Mouse (Mus musculus) CH12F3 (cell line): ENCODE measurements around the gene Spryd3.

Source experiments
- in situ Hi-C: fragments of 300-500 bp; cut with MboI; formaldehyde crosslinking; loops from 2 replicates; pipeline ENCODE4 v1.14.3; 2020; ENCODE audit warnings: low sequenced_read_pairs

Gene Spryd3

DNA sequence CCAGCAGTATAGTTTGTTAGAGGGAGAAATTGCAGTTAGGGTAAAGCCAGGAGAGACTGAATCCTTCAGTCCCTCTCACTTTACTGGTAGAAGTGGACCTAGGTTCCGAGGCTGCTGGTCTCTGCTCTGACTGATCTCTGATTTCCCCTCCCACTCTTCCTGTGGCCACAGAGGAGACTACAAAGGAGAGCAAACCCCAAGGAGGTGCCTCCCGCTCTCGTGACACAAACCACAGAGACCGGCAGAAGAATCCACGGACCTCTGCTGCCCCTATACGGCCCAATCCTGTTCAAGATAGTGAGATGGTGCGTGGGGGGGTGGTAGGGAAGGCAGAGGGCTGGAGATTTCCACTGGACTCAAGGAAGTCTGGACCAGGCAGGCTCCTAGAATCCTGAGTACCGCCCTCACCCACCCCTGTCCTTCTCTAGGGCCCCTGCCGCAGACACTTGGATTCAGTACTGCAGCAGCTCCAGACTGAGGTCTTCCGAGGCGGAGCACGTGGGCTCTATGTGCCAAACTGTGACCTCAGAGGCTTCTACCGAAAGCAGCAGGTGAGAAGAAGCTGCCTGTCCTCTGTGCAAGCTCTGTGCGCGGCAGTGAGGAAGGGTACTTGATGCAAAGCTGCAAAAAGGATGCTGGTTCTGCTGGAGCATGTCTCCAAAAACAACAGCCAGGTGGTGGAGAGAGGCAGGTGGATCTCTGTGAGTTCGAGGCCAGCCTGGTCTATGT is 11.8 kb upstream of the Spryd3 start:
- in situ Hi-C loops = no loop called here

DNA sequence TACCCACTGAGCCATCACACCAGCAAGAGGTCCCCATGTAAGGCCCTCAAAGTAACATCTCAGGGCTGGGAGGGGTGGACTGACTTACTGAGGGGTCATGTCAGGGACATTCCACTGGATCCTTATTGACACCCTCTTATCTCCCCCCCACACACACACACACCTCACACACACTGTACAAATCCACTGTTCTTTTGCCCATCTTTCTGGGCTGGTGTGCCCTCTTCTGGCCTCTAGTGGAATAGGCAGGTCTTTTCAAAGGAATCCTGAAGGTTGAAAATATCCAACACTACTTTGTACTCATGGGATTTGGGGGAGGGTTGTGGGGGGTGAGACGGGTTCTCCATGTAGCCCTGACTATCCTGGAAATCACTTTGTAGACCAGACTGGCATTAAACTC is 10.8 kb upstream of the Spryd3 start:
- in situ Hi-C loops = no loop called here

DNA sequence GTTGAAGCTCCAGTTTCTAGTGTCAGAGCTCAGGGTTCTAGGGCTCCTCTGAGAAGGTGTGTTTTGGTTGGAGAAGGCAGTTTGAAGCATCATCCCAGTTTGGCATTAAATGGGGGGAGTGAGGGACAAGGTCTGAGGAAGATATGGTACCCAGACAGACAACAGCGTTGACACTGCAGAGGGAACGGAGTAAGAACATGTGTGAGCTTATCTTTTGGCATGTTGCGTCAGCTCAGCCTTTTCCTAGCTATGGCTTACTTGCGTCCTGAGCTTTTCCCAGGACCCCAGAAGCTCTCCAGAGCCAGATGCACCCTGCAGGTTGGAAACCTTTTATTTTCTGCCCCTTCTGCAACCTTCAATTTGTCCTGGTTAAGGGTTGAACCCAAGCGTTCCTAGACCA is 10.1 kb upstream of the Spryd3 start:
- in situ Hi-C loops = no loop called here

DNA sequence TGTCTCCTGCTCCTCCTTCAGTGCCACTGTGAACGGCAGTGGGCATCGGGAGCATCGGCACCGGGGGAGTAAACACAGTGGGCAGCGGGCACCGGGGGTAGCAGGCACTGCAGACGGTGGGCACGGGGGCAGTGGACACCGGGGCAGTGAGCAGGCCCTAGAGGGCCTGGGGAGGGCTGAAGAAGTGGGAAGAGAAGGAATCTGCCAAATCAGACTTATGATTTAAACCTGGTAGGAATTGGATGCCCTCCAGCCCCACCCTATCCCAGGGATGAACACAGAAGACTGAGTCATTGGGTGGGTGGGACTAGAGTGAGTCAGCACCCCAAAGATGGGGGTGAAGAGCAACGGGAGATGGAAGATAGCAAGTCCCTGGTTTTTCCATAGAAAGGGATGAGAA is 9.3 kb upstream of the Spryd3 start:
- in situ Hi-C loops = no loop called here

DNA sequence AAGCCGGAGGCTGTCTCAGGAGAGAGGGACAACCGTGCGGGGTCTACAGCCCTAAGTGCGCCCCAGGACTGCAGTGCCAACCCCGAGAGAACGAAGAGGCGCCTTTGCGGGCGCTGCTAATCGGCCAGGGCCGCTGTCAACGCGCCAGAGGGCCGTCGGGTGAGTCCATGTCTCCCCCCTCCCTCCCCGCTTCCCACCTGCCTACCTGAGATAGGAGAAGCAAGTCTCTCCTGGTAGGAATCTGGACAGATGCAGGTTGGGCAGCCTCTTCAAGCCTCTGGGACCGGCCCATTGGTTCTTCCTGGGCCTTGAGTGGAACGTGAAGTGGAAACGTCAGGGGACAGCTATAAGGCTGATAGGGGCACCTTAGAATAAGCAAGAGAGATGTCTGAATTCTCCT is 8.7 kb upstream of the Spryd3 start:
- in situ Hi-C loops = no loop called here

DNA sequence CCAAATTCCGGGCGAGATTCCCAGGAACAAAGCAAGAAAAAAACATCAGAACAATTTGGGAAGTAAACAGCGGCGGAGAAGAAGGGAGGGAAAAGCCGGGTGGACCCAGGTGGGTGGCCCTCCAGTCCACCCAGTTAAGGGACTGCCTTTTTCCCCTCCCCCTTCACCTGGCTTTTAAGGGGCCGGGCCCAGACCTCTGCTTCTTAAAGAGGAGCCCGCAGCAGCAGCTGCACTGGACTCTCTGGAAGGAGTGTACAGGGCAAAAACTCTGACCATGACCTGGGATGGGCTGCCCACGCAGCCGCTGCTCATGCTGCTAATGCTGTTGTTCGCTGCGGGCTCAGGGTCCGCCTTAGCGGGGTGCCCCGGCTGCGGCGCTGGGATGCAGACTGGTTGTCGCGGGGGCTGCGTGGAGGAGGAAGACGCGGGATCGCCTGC is 8.3 kb upstream of the Spryd3 start, which contains the start of gene Igfbp6:
Gene Igfbp6 (plus strand): TSS at position 89 of the 438 bp plus-strand sequence.
- in situ Hi-C loops = no loop called here

DNA sequence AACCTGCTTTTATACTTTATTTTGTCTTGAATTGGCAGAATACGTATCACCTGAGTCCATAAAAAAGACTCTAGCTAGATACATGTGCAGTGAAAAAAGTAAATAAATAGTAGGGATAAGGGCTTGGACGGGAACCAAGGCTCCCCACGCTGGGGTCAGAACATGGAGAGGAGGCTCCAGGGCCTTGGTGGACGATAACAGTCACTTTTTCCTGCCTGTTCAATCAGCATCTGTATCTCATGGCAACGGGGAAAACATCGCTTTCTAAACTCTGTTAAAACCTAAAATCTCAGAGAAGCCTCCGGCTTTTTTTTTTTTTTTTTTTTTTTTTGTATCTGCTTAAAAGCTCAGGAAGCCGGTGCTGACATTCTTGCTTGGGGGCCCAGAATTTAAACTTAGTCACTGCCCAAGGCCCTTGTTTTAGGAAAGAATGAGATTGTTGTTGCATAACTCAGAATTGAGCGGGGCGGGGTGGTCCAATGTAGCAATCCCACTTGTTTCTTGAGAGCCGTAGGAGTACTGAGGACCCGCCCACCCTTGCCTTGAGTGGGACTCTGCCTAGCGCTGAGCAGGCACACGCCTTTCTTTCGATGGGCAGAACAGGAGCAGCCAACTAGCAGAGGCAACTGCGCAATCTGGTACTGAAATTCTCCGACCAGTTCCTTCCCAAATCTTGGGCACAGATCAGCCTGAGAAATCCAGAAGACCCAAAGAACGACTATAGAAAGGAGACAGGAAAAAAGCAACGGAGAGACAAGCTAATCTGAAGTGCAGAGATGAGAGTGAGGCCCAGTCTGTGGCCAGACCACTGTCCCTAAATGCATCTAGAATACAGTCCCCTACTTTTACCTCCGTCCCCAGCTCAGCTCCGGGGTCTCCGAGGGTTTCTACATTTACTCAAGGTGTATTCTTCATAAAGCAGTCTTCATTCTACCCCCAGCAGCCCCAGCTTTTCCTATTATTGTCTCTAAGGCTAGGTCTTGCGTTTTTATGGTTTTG is 7.2 kb upstream of the Spryd3 start:
- in situ Hi-C loops = no loop called here

DNA sequence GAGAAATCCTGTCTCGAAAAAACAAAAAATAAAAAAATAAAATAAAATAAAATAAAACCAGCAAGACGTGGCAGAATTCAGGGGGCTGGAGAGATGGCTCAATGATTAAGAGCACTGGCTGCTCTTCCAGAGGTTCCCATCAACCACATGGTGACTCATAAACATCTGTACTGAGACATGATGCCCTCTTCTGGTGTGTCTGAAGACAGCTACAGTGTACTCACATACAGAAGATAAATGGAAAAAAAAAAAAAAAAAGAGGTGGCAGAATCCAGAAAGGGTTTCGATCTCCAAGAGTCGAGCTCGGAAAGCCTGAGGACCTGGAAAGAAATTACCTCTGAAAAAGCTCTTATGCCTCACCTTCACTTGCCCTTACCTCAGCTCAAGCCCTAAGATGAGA is 5.1 kb upstream of the Spryd3 start:
- in situ Hi-C loops = no loop called here

DNA sequence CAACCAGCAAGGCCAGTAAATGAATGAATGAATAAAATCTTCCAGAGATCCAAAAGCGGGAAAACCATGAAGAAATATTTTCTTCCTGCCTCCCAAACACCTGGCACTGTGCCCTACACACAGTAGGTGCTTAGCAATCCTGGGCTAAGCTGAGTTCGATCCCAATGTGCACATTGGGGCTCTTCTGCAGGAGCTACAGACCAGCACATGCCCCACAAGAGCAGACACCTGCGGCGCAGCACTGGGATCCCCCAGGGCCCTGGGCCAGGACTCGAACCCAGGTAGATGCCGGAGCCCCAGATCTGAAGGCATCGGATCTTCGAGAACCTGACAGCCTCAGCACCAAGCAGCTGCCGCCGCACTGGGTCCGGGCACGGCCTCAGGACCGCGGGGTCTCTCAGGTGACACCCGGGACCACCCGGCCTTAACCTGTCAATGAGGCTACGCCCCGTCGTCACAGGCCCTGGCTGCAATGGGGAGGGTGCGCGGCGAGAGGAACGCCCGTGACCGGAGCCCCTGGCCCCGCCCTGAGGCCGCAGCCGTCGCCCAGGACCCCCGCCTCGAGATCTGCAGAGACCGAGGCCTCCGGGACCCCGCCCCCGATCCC is 409 bp downstream of the Spryd3 start:
- in situ Hi-C loops = no loop called here

DNA sequence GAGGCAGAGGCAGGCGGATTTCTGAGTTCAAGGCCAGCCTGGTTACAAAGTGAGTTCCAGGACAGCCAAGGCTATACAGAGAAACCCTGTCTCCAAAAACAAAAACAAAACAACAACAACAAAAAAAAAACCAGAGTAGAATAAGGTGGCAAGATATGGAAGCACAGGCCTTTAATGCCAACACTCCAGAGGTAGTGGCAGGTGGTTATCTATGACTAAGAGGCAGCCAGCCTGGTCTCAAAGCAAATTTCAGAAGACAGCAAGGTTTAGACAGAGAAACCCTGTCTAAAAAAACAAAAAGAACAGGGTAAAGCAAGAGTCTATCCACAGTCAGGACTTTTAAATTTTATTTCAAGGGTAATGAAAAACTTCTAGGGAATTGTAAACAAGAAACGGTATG is 1.3 kb downstream of the Spryd3 start:
- in situ Hi-C loops = no loop called here

DNA sequence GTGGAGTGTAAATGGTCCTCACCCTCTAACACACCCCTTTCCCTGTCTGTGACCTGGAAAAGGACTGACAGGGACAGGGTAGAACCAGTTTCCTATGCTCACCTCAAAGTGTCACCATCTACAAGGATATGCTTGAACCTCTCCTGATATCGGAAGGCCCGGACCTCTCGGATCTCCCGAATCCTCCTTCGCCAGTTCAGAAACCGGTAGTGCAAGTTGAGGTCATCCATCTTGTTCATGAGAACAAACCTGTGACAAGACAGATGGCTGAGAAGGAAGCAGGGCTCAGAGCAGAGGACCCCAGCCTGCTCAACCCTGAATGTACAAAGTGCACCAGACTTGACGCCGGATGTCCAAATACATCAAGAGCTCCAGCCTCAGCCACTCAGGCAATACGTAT is 2.7 kb downstream of the Spryd3 start:
- in situ Hi-C loops = no loop called here

DNA sequence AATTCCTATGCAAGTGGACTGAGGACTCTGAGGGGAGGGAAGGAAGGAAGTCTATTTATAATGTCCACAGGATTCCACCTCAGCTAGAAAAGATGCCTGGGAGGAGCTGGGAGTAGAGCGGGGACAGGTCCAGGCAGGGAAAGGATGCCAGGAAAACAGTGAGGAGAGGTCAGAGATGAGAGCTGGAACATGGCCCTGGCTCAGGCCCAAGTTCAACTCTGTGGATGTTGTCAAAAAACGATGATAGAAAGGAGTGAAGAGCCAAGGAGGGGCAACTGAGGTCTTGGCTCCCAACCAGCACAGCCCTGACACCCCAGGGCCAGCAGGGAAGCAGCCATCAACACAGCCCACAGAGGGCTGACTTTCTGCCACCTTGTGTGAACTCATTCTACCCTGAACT is 9.7 kb downstream of the Spryd3 start:
- in situ Hi-C loops = no loop called here

DNA sequence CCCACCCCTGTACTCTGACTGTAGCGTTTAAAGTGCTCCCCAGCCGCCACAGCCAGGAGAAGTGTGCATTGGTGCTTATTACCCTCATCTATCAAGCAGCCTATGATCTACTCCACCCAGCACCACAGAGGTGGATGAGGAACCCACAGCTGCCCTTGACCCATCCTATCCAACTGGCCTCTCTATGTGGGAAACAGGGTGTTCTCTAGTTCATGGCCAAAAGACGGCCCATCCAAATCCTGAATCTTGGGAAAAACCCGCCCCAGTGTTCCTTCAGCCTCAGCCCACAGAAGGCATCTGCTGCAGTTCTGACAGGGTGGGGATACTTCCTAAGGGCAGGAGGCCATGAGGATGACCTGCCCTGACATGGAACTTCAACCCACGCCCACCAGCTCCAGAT is 15.5 kb downstream of the Spryd3 start:
- in situ Hi-C loops = no loop called here

DNA sequence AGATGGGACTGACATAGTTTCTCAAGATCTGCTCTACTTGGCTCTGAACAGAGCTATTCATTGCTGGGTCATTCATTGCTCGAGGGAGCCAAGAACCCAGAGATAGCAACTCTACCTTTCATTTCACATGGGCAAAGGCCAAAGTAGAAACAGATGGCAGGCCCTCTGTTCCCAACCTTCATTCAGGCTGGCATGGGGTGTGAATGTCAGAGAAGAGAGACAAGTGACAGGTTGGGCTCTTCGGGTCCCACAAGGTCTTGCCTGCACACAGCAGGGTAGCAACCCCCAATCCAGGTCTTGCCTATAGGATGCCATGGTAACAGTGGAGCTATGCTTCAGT is 16.2 kb downstream of the Spryd3 start:
- in situ Hi-C loops = no loop called here

DNA sequence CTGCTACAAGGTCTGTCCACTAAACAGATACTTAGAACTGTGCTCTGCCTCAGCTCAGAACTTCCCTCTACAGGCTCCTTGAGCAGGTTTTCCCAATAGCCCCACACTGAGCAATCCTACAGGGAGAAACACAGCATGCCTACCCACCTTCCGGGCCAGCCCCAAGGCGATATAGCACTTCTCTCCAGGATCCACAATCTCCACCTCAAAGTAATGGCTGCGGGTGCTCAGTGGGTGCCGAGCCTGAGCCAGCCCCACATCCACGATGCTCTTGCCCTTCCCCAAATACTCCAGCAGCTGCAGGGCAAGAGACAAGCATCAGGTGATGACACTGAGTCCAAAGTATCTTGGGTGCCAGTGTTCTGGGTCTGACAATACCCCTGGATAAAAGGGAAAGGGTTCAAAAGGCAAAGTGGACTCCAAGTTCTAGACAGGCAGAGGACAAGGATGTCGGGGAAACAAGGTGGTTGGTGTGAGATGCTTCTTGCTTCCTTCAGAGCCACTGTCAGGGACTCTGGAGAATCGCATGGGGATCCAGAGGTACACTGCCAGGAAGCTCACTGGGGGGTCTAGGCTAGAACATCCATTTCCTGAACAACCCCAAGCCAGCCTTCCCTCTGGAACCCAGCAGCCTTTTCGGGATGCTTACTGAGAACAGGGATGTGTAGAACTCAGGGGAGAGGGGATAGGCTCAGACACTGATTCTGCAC is 16.8 kb downstream of the Spryd3 start:
- in situ Hi-C loops = no loop called here

DNA sequence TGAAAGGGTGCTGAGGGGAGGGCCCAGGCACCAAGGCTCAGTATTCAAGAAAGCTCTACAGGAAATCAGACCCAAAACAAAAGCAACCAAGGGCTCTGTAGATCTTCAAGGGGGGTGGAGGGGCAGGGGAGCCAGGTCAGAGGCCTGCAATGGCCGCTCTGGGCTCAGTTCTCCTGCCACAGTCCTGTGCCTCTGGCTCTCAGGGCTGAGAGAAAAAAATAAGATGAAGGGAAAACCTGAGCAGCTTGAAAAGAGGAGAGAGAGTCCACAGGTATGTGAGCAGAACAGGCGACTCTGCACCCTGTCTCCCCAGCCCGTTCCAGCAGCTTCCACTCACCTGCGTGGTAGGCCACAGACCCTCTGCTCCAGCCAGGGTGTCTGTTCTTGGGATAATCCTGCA is 17.4 kb downstream of the Spryd3 start:
- in situ Hi-C loops = no loop called here

DNA sequence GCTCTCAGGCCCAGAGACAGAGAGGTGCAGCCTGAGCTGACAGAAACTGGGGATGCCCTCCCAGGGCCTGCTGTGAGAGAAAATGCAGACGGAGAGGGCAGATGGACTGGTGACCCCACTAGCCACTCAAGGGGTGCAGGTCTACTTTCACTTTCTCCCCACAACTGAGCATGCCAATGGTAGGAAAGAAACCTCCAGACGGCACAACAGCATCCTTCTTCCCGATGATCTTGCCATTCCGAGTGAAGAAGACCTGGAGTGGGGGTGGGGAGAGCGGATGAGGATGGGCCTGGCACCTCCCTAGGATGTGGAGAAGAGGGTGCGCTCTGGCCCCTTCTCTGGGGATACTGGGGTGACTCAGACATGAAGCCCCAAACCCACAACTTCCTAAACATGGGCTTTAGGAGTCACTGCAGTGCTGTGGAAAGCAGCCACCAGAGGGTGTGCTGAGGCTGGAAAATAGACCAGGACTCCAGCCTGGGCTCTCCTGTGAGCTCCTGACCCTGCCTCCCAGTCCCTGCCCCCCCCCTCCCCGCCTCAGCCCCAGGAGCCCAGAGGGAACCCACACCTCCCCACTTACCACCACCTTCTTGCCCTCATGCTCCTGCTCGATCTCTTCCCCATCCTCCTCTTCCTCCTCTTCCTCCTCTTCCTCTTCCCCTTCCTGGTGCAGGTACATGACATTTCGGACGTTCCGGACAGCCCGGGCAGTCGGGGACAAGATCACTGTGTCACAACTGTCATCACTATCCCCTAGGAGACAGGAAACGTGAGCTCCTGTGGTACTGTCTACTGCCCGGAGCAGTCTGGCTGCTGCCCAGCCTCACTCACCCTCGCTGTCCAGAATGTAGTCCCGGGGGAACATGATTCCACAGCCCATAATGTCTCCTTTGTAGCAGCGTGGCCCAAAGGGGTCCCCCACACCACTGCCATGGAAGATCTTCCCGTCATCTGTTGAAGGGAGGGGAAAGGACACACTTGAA is 18.3 kb downstream of the Spryd3 start:
- in situ Hi-C loops = no loop called here

DNA sequence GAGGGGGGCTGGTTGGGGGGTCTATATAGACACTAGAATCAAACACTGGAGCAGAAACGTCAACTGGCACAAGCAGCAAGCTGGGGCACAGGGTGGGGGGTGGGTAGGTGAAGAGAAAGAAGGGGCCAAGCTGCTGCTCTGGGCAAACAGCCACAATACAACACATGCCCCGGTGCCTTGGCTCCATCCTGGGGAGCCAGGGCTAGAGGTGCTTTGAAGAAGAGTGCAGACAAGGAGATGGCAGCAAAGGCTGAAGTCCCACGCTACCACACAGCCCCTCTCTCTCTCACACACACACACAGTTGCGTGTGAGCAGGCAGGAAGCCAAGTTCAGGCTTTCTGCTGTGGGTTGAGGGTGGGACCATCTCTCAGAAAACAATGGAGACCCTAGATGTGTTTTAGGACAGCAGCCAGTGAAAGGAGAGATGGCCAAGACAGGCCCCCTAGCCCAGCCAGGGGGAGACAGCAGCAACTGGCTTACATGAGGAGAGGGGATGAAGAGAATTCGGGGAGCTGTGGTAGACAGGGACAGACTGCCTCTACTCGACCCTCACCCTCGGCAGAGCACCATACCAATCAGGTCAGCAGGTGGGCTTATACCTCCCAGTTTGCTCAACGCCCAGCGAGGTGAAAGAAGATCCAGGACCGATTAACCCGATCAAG is 19.1 kb downstream of the Spryd3 start:
- in situ Hi-C loops = no loop called here

DNA sequence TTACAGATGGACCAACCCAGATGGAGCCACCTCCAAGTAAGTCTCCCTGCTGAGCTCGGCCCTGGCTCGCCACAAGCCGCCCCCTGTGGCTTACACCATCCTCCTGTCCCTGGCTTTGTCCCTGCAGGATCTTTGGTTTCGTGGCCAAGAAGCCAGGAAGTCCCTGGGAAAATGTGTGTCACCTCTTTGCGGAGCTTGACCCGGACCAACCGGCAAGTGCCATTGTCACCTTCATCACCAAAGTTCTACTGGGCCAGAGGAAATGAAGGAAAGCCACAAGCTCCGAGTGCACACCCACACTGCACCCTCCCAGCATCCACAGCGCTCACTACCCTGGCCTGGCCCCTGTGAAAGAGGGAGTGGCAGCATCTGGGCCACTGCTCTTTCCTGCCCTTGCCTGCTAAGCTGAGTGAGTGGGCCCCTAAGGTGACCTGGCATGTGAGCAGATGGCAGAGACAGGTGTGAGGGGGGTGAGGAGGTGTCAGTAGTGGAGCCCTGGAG is 20.3 kb downstream of the Spryd3 start:
- in situ Hi-C loops = no loop called here
